14 mouse cellular contexts compared by ENCODE assay signal in the genomic region with DNA sequence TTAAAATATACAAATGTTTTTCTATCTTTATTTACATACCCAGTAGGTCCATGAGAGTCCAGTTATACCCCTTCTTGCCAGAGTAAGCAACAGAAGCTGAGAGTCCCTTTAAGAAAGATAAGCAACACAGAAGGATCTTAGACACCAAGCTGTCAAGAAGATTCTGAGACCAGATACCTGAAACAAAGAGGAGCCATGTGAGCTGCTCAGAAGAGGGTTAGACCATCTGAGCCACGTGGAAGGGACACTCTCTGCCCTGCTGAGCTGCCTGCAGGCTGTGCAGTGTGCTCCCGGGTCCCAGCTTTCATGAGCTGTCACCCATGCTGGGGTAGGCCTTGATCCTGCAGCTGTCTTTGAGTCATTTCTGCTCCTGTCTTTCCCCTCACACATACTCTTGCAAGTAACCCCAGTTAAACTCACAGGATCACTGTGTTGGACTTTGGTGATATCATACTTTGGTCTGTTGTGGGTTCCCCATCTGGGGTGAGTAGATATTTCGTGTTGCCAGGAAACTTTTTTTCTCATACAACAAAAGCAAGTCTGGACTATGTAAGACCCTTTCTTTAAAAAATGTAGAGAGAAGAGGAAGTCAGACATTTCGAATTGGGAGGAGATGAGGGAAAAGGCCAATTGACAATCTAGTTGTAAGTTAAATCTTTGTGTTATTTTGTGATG.
"Had no signal": no experiment of that assay in that cellular context is flagged by ENCODE, and none has a peak within 500 bp of the region (broad histone marks: within the 10 kb centered on the region; RNA-seq: fewer than 3 reads in every experiment).

No protein-coding gene starts in this region.

- H3K4me3 ChIP-seq: limb, embryonic 12.5 days; midbrain, embryonic 12.5 days; neural tube, embryonic 13.5 days had no signal

- H3K27me3 ChIP-seq: limb, embryonic 12.5 days; midbrain, embryonic 12.5 days; neural tube, embryonic 13.5 days had no signal

- H3K27ac ChIP-seq: kidney, postnatal 0 days; limb, embryonic 12.5 days; midbrain, embryonic 12.5 days; neural tube, embryonic 13.5 days had no signal

- H3K9me3 ChIP-seq: limb, embryonic 12.5 days; midbrain, embryonic 12.5 days; neural tube, embryonic 13.5 days had no signal

- H3K4me2 ChIP-seq: limb, embryonic 12.5 days; midbrain, embryonic 12.5 days; neural tube, embryonic 13.5 days had no signal

- ATAC-seq: intestine, postnatal 0 days; midbrain, embryonic 16.5 days had no signal

- H3K4me1 ChIP-seq: midbrain, embryonic 12.5 days; neural tube, embryonic 13.5 days had no signal

- H3K36me3 ChIP-seq: limb, embryonic 12.5 days; midbrain, embryonic 12.5 days; neural tube, embryonic 13.5 days had no signal

- DNase-seq: kidney, adult 9 months; kidney, postnatal 36 days; layer of hippocampus, adult 9-11 months; layer of hippocampus, postnatal 36 days; lung, adult 18-20 months; retina, postnatal 1 day; thymus, adult 18-20 months; thymus, postnatal 14 days had no signal

- H3K9ac ChIP-seq: limb, embryonic 12.5 days; midbrain, embryonic 12.5 days; neural tube, embryonic 13.5 days had no signal
